ENCODE assay signal across 24 mouse cellular contexts in the genomic region with DNA sequence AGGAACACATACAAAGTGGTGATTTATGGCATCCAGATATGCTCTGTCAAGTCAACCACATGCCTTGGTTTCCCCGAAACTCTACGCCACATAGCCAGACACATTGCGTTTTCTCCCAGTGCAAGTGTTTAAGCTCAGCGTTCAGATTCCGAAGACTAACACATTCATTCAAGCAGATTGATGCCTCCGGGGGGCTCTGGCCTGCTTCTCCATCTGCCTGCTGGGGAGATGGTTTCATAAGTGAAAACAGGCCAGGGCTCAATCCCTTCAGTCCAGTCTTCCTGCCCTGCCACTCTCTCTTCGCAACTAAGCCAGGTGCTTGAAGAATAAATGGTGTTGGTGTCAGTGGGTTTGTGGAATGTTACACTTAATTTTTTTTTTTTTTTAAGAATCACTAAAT.
DNase-seq lines count a peak whose midpoint lies in the region; ATAC-seq and TF ChIP-seq lines count a peak whose summit lies in the region.
"Had no signal": no experiment of that assay in that cellular context is flagged by ENCODE, and none has a peak within 500 bp of the region (broad histone marks: within the 10 kb centered on the region; RNA-seq: fewer than 3 reads in every experiment).

No protein-coding gene starts in this region.

- H3K36me3 ChIP-seq in hindbrain, embryonic 14.5 days (replicated peaks; ENCODE audit: control insufficient read depth, insufficient read depth): no peaks in the 10 kb centered on the region
- H3K36me3 ChIP-seq in kidney, adult 2 months (ENCODE audit: control insufficient read depth, insufficient read depth, low read length): no peaks in the 10 kb centered on the region
- H3K36me3 ChIP-seq: embryonic facial prominence, embryonic 13.5 days; forebrain, embryonic 12.5 days; forebrain, embryonic 15.5 days; heart, embryonic 13.5 days; hindbrain, embryonic 15.5 days had no signal

- H3K9ac ChIP-seq in hindbrain, embryonic 14.5 days: no peak overlapping the region
- H3K9ac ChIP-seq: embryonic facial prominence, embryonic 13.5 days; forebrain, embryonic 12.5 days; forebrain, embryonic 15.5 days; heart, embryonic 13.5 days; hindbrain, embryonic 15.5 days had no signal

- H3K9me3 ChIP-seq in hindbrain, embryonic 14.5 days (ENCODE audit: control insufficient read depth, low read length): no peaks in the 10 kb centered on the region
- H3K9me3 ChIP-seq: embryonic facial prominence, embryonic 13.5 days; forebrain, embryonic 12.5 days; forebrain, embryonic 15.5 days; hindbrain, embryonic 15.5 days had no signal

- H3K4me3 ChIP-seq in hindbrain, embryonic 14.5 days (replicated peaks; ENCODE audit: low read length): no peak overlapping the region
- no peak overlapping the region for H3K4me3 ChIP-seq in kidney, adult 2 months (ENCODE audit: insufficient read depth, low read depth, low read length)
- H3K4me3 ChIP-seq: embryonic facial prominence, embryonic 13.5 days; erythroblast, embryonic 14.5 days; forebrain, embryonic 12.5 days; forebrain, embryonic 15.5 days; heart, embryonic 13.5 days; hindbrain, embryonic 15.5 days had no signal

- no peak for TF ChIP-seq CTCF in kidney, adult 2 months (conservative IDR thresholded peaks at IDR 0.05; ENCODE audit: insufficient read depth, insufficient read length, low read depth, low read length)

- H3K4me1 ChIP-seq in hindbrain, embryonic 14.5 days (replicated peaks; ENCODE audit: control insufficient read depth, insufficient read depth, low read length): no peaks in the 10 kb centered on the region
- H3K4me1 ChIP-seq in kidney, adult 2 months (ENCODE audit: control insufficient read depth, insufficient read depth, low read length): no peaks in the 10 kb centered on the region
- H3K4me1 ChIP-seq: forebrain, embryonic 12.5 days; forebrain, embryonic 15.5 days; heart, embryonic 13.5 days; hindbrain, embryonic 15.5 days had no signal

- no peak overlapping the region for H3K4me2 ChIP-seq in hindbrain, embryonic 14.5 days (replicated peaks)
- H3K4me2 ChIP-seq: embryonic facial prominence, embryonic 13.5 days; forebrain, embryonic 12.5 days; forebrain, embryonic 15.5 days; heart, embryonic 13.5 days; hindbrain, embryonic 15.5 days had no signal

- ATAC-seq in hindbrain, embryonic 14.5 days (ENCODE audit: low FRiP score): no peak
- ATAC-seq: activated CD4-positive, CD25-positive, alpha-beta regulatory T cell, adult 4 months; forebrain, embryonic 15.5 days; intestine, postnatal 0 days had no signal

- peak; percentile 27 to 52 for DNase-seq in cerebellum, postnatal 10 days
- no peak for DNase-seq in cerebellum, adult 18-20 months
- DNase-seq in embryo, embryonic 11 days: peak; percentile 28
- DNase-seq in embryo, embryonic 10 days (ENCODE audit: low spot score): no peak
- peak; percentile 30 for DNase-seq in mesoderm, embryonic 11.5 days (ENCODE audit: low read depth, low spot score)
- DNase-seq in hindbrain, embryonic 14.5 days (ENCODE audit: low spot score): no peak
- DNase-seq in kidney, adult 2 months: no peak
- DNase-seq: adrenal gland, adult 8-10 months; adrenal gland, postnatal 25 days; cerebellum, adult 11-12 months; cerebellum, adult 9-10 months; gastrocnemius, postnatal 10 days; gastrocnemius, postnatal 36 days; heart, adult 18-20 months; heart, postnatal 14 days; heart, postnatal 4 days had no signal

- H3K27me3 ChIP-seq in hindbrain, embryonic 14.5 days (ENCODE audit: control insufficient read depth, insufficient read depth, low read length): no peaks in the 10 kb centered on the region
- H3K27me3 ChIP-seq in kidney, adult 2 months (replicated peaks; ENCODE audit: control insufficient read depth, insufficient read depth, low read length): no peaks in the 10 kb centered on the region
- H3K27me3 ChIP-seq: embryonic facial prominence, embryonic 13.5 days; forebrain, embryonic 12.5 days; forebrain, embryonic 15.5 days; heart, embryonic 13.5 days; hindbrain, embryonic 15.5 days had no signal

- 93% methylated on average over 7 of the region's 7 CpGs for WGBS in hindbrain, embryonic 14.5 days
- WGBS in kidney, adult 2 months: 89% methylated on average over 7 of the region's 7 CpGs

- no peak for TF ChIP-seq POLR2A in kidney, adult 2 months (IDR thresholded peaks at IDR 0.05; ENCODE audit: low read depth, low read length)

- H3K27ac ChIP-seq in hindbrain, embryonic 14.5 days: no peak overlapping the region
- no peak overlapping the region for H3K27ac ChIP-seq in kidney, adult 2 months (ENCODE audit: insufficient read depth, low read depth, low read length)
- H3K27ac ChIP-seq: embryonic facial prominence, embryonic 13.5 days; forebrain, embryonic 12.5 days; forebrain, embryonic 15.5 days; heart, embryonic 13.5 days; hindbrain, embryonic 15.5 days had no signal

Comparison
In these comparisons a context has a peak if more than half of its experiments do, and no peak if none do; other contexts are left out.
1. DNase-seq: peak in cerebellum, postnatal 10 days (2 of 2), embryo, embryonic 11 days (single experiment) and mesoderm, embryonic 11.5 days (single experiment); none in cerebellum, adult 18-20 months (0 of 2), embryo, embryonic 10 days (single experiment), hindbrain, embryonic 14.5 days (single experiment) and kidney, adult 2 months (single experiment).